Mouse (Mus musculus) neural tube, embryonic 11.5 days (tissue): ENCODE data around the gene Eif1. TPM values are rescaled to one million over a fixed set of nuclear protein-coding genes. Genes with fewer than 3 reads are reported as not detected.
"Not testable (repeated sequence)": the region's sequence is repeated elsewhere in the genome, so short reads cannot be mapped to it uniquely, and the experiment has no call there.

Experiments used
- ATAC-seq: fragments of 200-750 bp; cut with Nextera tagmentation; 2 replicates; pipeline ENCODE4 v1.8.0; 2017; ENCODE audit warnings: moderate number of reproducible peaks, mild to moderate bottlenecking, moderate TSS enrichment, moderate library complexity; ENCODE audit not compliant: insufficient read depth, low FRiP score, low TSS enrichment
- DNase-seq: peaks from one replicate; pipeline ENCODE4 v3.0.0-alpha.2; 2015; ENCODE audit warnings: low spot score
- H3K27ac ChIP-seq: fragments of 300-500 bp; sonication (generic); 2 replicates; pipeline ENCODE4 v1.5.1; 2014; ENCODE audit warnings: low read depth, mild to moderate bottlenecking, low read length
- H3K27me3 ChIP-seq: fragments of 300-500 bp; sonication (generic); 2 replicates; pipeline ENCODE4 v1.6.1; 2014; ENCODE audit warnings: mild to moderate bottlenecking, low read length, mixed read lengths; ENCODE audit not compliant: control insufficient read depth, insufficient read depth
- H3K36me3 ChIP-seq: fragments of 300-500 bp; sonication (generic); 2 replicates; pipeline ENCODE4 v1.6.1; 2014; ENCODE audit warnings: mild to moderate bottlenecking, low read length, moderate library complexity, mixed read lengths; ENCODE audit not compliant: control insufficient read depth, insufficient read depth
- H3K4me1 ChIP-seq: fragments of 300-500 bp; sonication (generic); 2 replicates; pipeline ENCODE4 v1.6.1; 2014; ENCODE audit warnings: low read length, mixed read lengths; ENCODE audit not compliant: control insufficient read depth, insufficient read depth
- H3K4me2 ChIP-seq: fragments of 300-500 bp; sonication (generic); 2 replicates; pipeline ENCODE4 v1.6.1; 2014; ENCODE audit warnings: low read depth, mild to moderate bottlenecking, moderate library complexity
- H3K4me3 ChIP-seq: fragments of 300-500 bp; sonication (generic); 2 replicates; pipeline ENCODE4 v1.5.1; 2014; ENCODE audit warnings: low read depth, low read length
- H3K9ac ChIP-seq: fragments of 300-500 bp; sonication (generic); 2 replicates; pipeline ENCODE4 v1.6.1; 2014; ENCODE audit warnings: mild to moderate bottlenecking, low read length
- H3K9me3 ChIP-seq: fragments of 300-500 bp; sonication (generic); 2 replicates; pipeline ENCODE4 v1.6.1; 2016; ENCODE audit warnings: low read length; ENCODE audit not compliant: control insufficient read depth
- WGBS: fragments of 180-500 bp; shearing (Covaris S2); extraction: QIAGEN DNeasy Blood & Tissue Kit; methylation state at CpG from one replicate; pipeline ENCODE4 v1.1.7; 2014; 5-methylcytosine and 5-hydroxymethylcytosine counted together
- polyA plus RNA-seq: library from polyadenylated mRNA; unstranded; fragments of >200 nt; fragmentation: Nextera tagmentation; extraction: Ambion mirVana; gene quantifications from 2 replicates; pipeline ENCODE4 v1.2.1, GENCODE M21; 2014

Eif1 gene
- polyA plus RNA-seq, 1 experiment from 2014 or later = 1,679 TPM

GRCm38 (mm10) chr11:100318529-100319451 is 895 bp upstream of the Eif1 start:
- H3K9me3 ChIP-seq = no peaks in the 10 kb centered on the region
- no peak for ATAC-seq
- H3K27me3 ChIP-seq = no peaks in the 10 kb centered on the region
- 91% methylated on average over 10 of the region's 10 CpGs for WGBS
- no peaks in the 10 kb centered on the region; the same call in 1 of the 2 replicates for H3K4me1 ChIP-seq
- no peak for DNase-seq
- no peak overlapping the region for H3K9ac ChIP-seq
- peak overlapping the region; percentile 35 for H3K4me2 ChIP-seq
- H3K4me3 ChIP-seq = peak overlapping the region; percentile 18
- H3K27ac ChIP-seq = no peak overlapping the region
- peaks cover 6% of the 10 kb centered on the region for H3K36me3 ChIP-seq

- H3K9ac ChIP-seq = peak overlapping the region; percentile 89
- peak overlapping the region; percentile 82 for H3K4me3 ChIP-seq
- DNase-seq (peak; percentile 98), ATAC-seq (peak; percentile 81)
- no peaks in the 10 kb centered on the region for H3K9me3 ChIP-seq
- peaks cover 6% of the 10 kb centered on the region for H3K36me3 ChIP-seq
- H3K27ac ChIP-seq = peak overlapping the region; percentile 96
- no peaks in the 10 kb centered on the region; the same call in 1 of the 2 replicates for H3K4me1 ChIP-seq
- no peaks in the 10 kb centered on the region for H3K27me3 ChIP-seq
- WGBS = under 1% methylated on average over 40 of the region's 40 CpGs
- peak overlapping the region; percentile 78 for H3K4me2 ChIP-seq
Observed at GRCm38 (mm10) chr11:100320172-100320630, 516 bp downstream of the Eif1 start.

GRCm38 (mm10) chr11:100320701-100321410 is 1.2 kb downstream of the Eif1 start:
- H3K4me1 ChIP-seq, DNase-seq, H3K36me3 ChIP-seq, H3K9me3 ChIP-seq, H3K27me3 ChIP-seq, ATAC-seq: not testable (repeated sequence)
- Histone ChIP-seq H3K4me2 (peak overlapping the region; percentile 78), H3K4me3 (peak overlapping the region; percentile 82), H3K27ac (peak overlapping the region; percentile 96; the same call in 1 of the 2 replicates), H3K9ac (peak overlapping the region; percentile 89)
- 22% methylated on average over 11 of the region's 11 CpGs for WGBS

GRCm38 (mm10) chr11:100321479-100322305 is 2.0 kb downstream of the Eif1 start:
- not testable (repeated sequence) for H3K4me3 ChIP-seq, H3K9me3 ChIP-seq, H3K27me3 ChIP-seq, DNase-seq, H3K9ac ChIP-seq, H3K4me1 ChIP-seq, H3K36me3 ChIP-seq, H3K27ac ChIP-seq, ATAC-seq
- peak overlapping the region; percentile 78; the same call in 1 of the 2 replicates for H3K4me2 ChIP-seq
- WGBS = 81% methylated on average over 7 of the region's 7 CpGs

GRCm38 (mm10) chr11:100322591-100323258 is 3.0 kb downstream of the Eif1 start:
- Histone ChIP-seq H3K4me2 (no peak overlapping the region), H3K27me3 (no peaks in the 10 kb centered on the region), H3K9me3 (no peaks in the 10 kb centered on the region), H3K4me1 (no peaks in the 10 kb centered on the region; the same call in 1 of the 2 replicates), H3K27ac (no peak overlapping the region), H3K36me3 (peaks cover 6% of the 10 kb centered on the region), H3K4me3 (no peak overlapping the region), H3K9ac (no peak overlapping the region)
- DNase-seq = no peak
- no peak for ATAC-seq
- WGBS = 72% methylated on average over 3 of the region's 3 CpGs

GRCm38 (mm10) chr11:100323578-100323977 is 3.9 kb downstream of the Eif1 start:
- Histone ChIP-seq H3K36me3 (peaks cover 6% of the 10 kb centered on the region), H3K9ac (no peak overlapping the region), H3K27me3 (no peaks in the 10 kb centered on the region), H3K27ac (no peak overlapping the region), H3K4me3 (no peak overlapping the region), H3K4me2 (no peak overlapping the region), H3K9me3 (no peaks in the 10 kb centered on the region), H3K4me1 (no peaks in the 10 kb centered on the region; the same call in 1 of the 2 replicates)
- ATAC-seq (no peak), DNase-seq (peak; percentile 71)
- WGBS = 16% methylated on average over 3 of the region's 3 CpGs

GRCm38 (mm10) chr11:100325062-100325629 is 5.5 kb downstream of the Eif1 start:
- Histone ChIP-seq H3K9ac (no peak overlapping the region), H3K4me3 (no peak overlapping the region), H3K4me1 (no peaks in the 10 kb centered on the region; the same call in 1 of the 2 replicates), H3K27ac (no peak overlapping the region), H3K9me3 (no peaks in the 10 kb centered on the region), H3K36me3 (peaks cover 6% of the 10 kb centered on the region), H3K4me2 (no peak overlapping the region), H3K27me3 (no peaks in the 10 kb centered on the region)
- DNase-seq (no peak), ATAC-seq (no peak)
- 78% methylated on average over 11 of the region's 11 CpGs for WGBS
